Mouse (Mus musculus) heart, embryonic 15.5 days (tissue): ENCODE data around the gene Synrg. TPM values are rescaled to one million over a fixed set of nuclear protein-coding genes. Genes with fewer than 3 reads are reported as not detected.

Source experiments
- ATAC-seq: fragments of 200-750 bp; cut with Nextera tagmentation; replicated peaks from 2 replicates; pipeline ENCODE4 v1.8.0; 2017; ENCODE audit warnings: low read depth, moderate TSS enrichment; ENCODE audit not compliant: insufficient number of reproducible peaks, insufficient read depth, low FRiP score
- H3K27ac ChIP-seq: fragments of 300-500 bp; sonication (generic); 2 replicates; pipeline ENCODE4 v1.5.1; 2015; ENCODE audit warnings: mild to moderate bottlenecking, inconsistent platforms
- H3K27me3 ChIP-seq: fragments of 300-500 bp; sonication (generic); 2 replicates; pipeline ENCODE4 v1.6.1; 2015; ENCODE audit warnings: inconsistent platforms
- H3K36me3 ChIP-seq: fragments of 300-500 bp; sonication (generic); 2 replicates; pipeline ENCODE4 v1.6.1; 2015; ENCODE audit warnings: mild to moderate bottlenecking, inconsistent platforms
- H3K4me1 ChIP-seq: fragments of 300-500 bp; sonication (generic); replicated peaks from 2 replicates; pipeline ENCODE4 v1.6.1; 2015; ENCODE audit warnings: inconsistent platforms
- H3K4me2 ChIP-seq: fragments of 300-500 bp; sonication (generic); 2 replicates; pipeline ENCODE4 v1.6.1; 2015; ENCODE audit warnings: inconsistent platforms, mild to moderate bottlenecking, moderate library complexity
- H3K4me3 ChIP-seq: fragments of 300-500 bp; sonication (generic); 2 replicates; pipeline ENCODE4 v1.5.1; 2015; ENCODE audit warnings: mild to moderate bottlenecking, inconsistent platforms
- H3K9ac ChIP-seq: fragments of 300-500 bp; sonication (generic); 2 replicates; pipeline ENCODE4 v1.6.1; 2015; ENCODE audit warnings: mild to moderate bottlenecking, inconsistent platforms
- H3K9me3 ChIP-seq: fragments of 300-500 bp; sonication (generic); replicated peaks from 2 replicates; pipeline ENCODE4 v1.6.1; 2016; ENCODE audit warnings: inconsistent platforms
- whole genome bisulfite sequencing: fragments of 180-500 bp; shearing (Covaris S2); methylation state at CpG from one replicate; pipeline ENCODE4 v1.1.7; 2015; ENCODE audit warnings: mixed read lengths; 5-methylcytosine and 5-hydroxymethylcytosine counted together
- polyA plus RNA-seq: library from polyadenylated mRNA; unstranded; fragments of >200 nt; fragmentation: Nextera tagmentation; extraction: Ambion mirVana; gene quantifications from 2 replicates; pipeline ENCODE4 v1.2.1, GENCODE M21; 2015

Synrg gene
- polyA plus RNA-seq, 1 experiment from 2014 or later = 6.2 TPM

GRCm38 (mm10) chr11:83961983-83962382 lies 2.2 kb upstream of the Synrg start:
- Histone ChIP-seq H3K9me3 (no peaks in the 10 kb centered on the region), H3K4me3 (no peak overlapping the region), H3K27ac (no peak overlapping the region), H3K9ac (no peak overlapping the region), H3K27me3 (no peaks in the 10 kb centered on the region), H3K36me3 (peaks cover 50% of the 10 kb centered on the region), H3K4me1 (peaks cover 3% of the 10 kb centered on the region; the same call in 1 of the 2 replicates), H3K4me2 (no peak overlapping the region)
- WGBS = 76% methylated on average over 3 of the region's 3 CpGs
- no peak for ATAC-seq

GRCm38 (mm10) chr11:83967436-83968204 lies 3.4 kb downstream of the Synrg start:
- 48% methylated on average over 8 of the region's 8 CpGs for WGBS
- H3K9ac ChIP-seq = no peak overlapping the region
- H3K4me3 ChIP-seq = no peak overlapping the region
- H3K36me3 ChIP-seq = peaks cover 5% of the 10 kb centered on the region
- H3K27ac ChIP-seq = no peak overlapping the region
- H3K9me3 ChIP-seq = no peaks in the 10 kb centered on the region
- peaks cover 6% of the 10 kb centered on the region; the same call in 1 of the 2 replicates for H3K4me1 ChIP-seq
- ATAC-seq = no peak
- no peak overlapping the region for H3K4me2 ChIP-seq
- no peaks in the 10 kb centered on the region for H3K27me3 ChIP-seq

- no peak overlapping the region for H3K4me2 ChIP-seq
- H3K36me3 ChIP-seq = peaks cover 9% of the 10 kb centered on the region; the same call in 1 of the 2 replicates
- H3K27me3 ChIP-seq = no peaks in the 10 kb centered on the region
- WGBS = 79% methylated on average over 6 of the region's 6 CpGs
- H3K4me3 ChIP-seq = no peak overlapping the region
- H3K27ac ChIP-seq = no peak overlapping the region
- no peak overlapping the region for H3K9ac ChIP-seq
- H3K9me3 ChIP-seq = no peaks in the 10 kb centered on the region
- no peak for ATAC-seq
- peaks cover 6% of the 10 kb centered on the region; the same call in 1 of the 2 replicates for H3K4me1 ChIP-seq
These were observed 4.0 kb downstream of the Synrg start for GRCm38 (mm10) chr11:83968205-83968575.

- WGBS = 96% methylated on average over 3 of the region's 3 CpGs
These were observed 4.8 kb downstream of the Synrg start for GRCm38 (mm10) chr11:83969040-83969439.

GRCm38 (mm10) chr11:83974561-83975346 lies 10.5 kb downstream of the Synrg start:
- WGBS = 78% methylated on average over 7 of the region's 7 CpGs
- ATAC-seq = no peak
- no peak overlapping the region for H3K27ac ChIP-seq
- no peak overlapping the region for H3K4me2 ChIP-seq
- no peaks in the 10 kb centered on the region for H3K27me3 ChIP-seq
- no peaks in the 10 kb centered on the region for H3K4me1 ChIP-seq
- H3K36me3 ChIP-seq = peaks cover 28% of the 10 kb centered on the region
- H3K4me3 ChIP-seq = no peak overlapping the region
- no peaks in the 10 kb centered on the region for H3K9me3 ChIP-seq
- no peak overlapping the region for H3K9ac ChIP-seq

More at GRCm38 (mm10) chr11:83969040-83969439, 4.8 kb downstream of the Synrg start:
- Histone ChIP-seq H3K36me3 (peaks cover 9% of the 10 kb centered on the region; the same call in 1 of the 2 replicates), H3K4me1 (peaks cover 6% of the 10 kb centered on the region; the same call in 1 of the 2 replicates), H3K27me3 (no peaks in the 10 kb centered on the region), H3K4me3 (no peak overlapping the region), H3K27ac (no peak overlapping the region), H3K9ac (no peak overlapping the region), H3K9me3 (no peaks in the 10 kb centered on the region), H3K4me2 (no peak overlapping the region)
- ATAC-seq = no peak

GRCm38 (mm10) chr11:83975488-83975887 lies 11.3 kb downstream of the Synrg start:
- Histone ChIP-seq H3K9me3 (no peaks in the 10 kb centered on the region), H3K27me3 (no peaks in the 10 kb centered on the region), H3K4me2 (no peak overlapping the region), H3K9ac (no peak overlapping the region), H3K4me3 (no peak overlapping the region), H3K36me3 (peaks cover 35% of the 10 kb centered on the region), H3K27ac (no peak overlapping the region), H3K4me1 (no peaks in the 10 kb centered on the region)
- no peak for ATAC-seq
- WGBS = 88% methylated on average over 1 of the region's 1 CpGs

- Histone ChIP-seq H3K4me2 (no peak overlapping the region), H3K4me1 (no peaks in the 10 kb centered on the region), H3K27me3 (no peaks in the 10 kb centered on the region), H3K4me3 (no peak overlapping the region), H3K27ac (no peak overlapping the region), H3K9me3 (no peaks in the 10 kb centered on the region), H3K36me3 (peaks cover 39% of the 10 kb centered on the region), H3K9ac (no peak overlapping the region)
- 86% methylated on average over 13 of the region's 13 CpGs for WGBS
- ATAC-seq = no peak
These were observed 12.2 kb downstream of the Synrg start for GRCm38 (mm10) chr11:83976236-83976977.

- Histone ChIP-seq H3K9me3 (no peaks in the 10 kb centered on the region), H3K27me3 (no peaks in the 10 kb centered on the region), H3K27ac (no peak overlapping the region), H3K4me1 (no peaks in the 10 kb centered on the region), H3K4me2 (no peak overlapping the region), H3K4me3 (no peak overlapping the region), H3K9ac (no peak overlapping the region), H3K36me3 (peaks cover 46% of the 10 kb centered on the region)
- 85% methylated on average over 2 of the region's 2 CpGs for WGBS
- no peak for ATAC-seq
These were observed 13.6 kb downstream of the Synrg start for GRCm38 (mm10) chr11:83977810-83978209.

- Histone ChIP-seq H3K9ac (no peak overlapping the region), H3K27ac (no peak overlapping the region), H3K4me2 (no peak overlapping the region), H3K36me3 (peaks cover 55% of the 10 kb centered on the region), H3K9me3 (no peaks in the 10 kb centered on the region), H3K27me3 (no peaks in the 10 kb centered on the region), H3K4me1 (no peaks in the 10 kb centered on the region), H3K4me3 (no peak overlapping the region)
- no peak for ATAC-seq
- WGBS = 77% methylated on average over 6 of the region's 6 CpGs
These were observed 15.8 kb downstream of the Synrg start for GRCm38 (mm10) chr11:83979992-83980391.

- no peak for ATAC-seq
- Histone ChIP-seq H3K4me1 (no peaks in the 10 kb centered on the region), H3K27ac (no peak overlapping the region), H3K4me3 (no peak overlapping the region), H3K27me3 (no peaks in the 10 kb centered on the region), H3K4me2 (no peak overlapping the region), H3K36me3 (peaks cover 61% of the 10 kb centered on the region), H3K9ac (no peak overlapping the region), H3K9me3 (no peaks in the 10 kb centered on the region)
- WGBS = 65% methylated on average over 10 of the region's 10 CpGs
These were observed 17.1 kb downstream of the Synrg start for GRCm38 (mm10) chr11:83981338-83981737.

- no peaks in the 10 kb centered on the region for H3K27me3 ChIP-seq
- ATAC-seq = no peak
- no peak overlapping the region for H3K4me2 ChIP-seq
- H3K9ac ChIP-seq = no peak overlapping the region
- H3K9me3 ChIP-seq = no peaks in the 10 kb centered on the region
- 74% methylated on average over 4 of the region's 4 CpGs for WGBS
- no peaks in the 10 kb centered on the region for H3K4me1 ChIP-seq
- no peak overlapping the region for H3K4me3 ChIP-seq
- no peak overlapping the region for H3K27ac ChIP-seq
- peaks cover 54% of the 10 kb centered on the region for H3K36me3 ChIP-seq
These were observed 27.5 kb downstream of the Synrg start for GRCm38 (mm10) chr11:83991701-83992100.
